Mouse (Mus musculus): Measurements from ENCODE around the gene Prkacb.

- TF ChIP-seq POLR2A (IDR thresholded peaks at IDR 0.05; ENCODE audit: control insufficient read depth, low read depth, low read length), result no peak
- no peak for TF ChIP-seq CTCF (IDR thresholded peaks at IDR 0.05; ENCODE audit: control insufficient read depth, insufficient read depth, insufficient replicate concordance, low read depth, low read length)
Observed at GRCm38 (mm10) chr3:146778913-146779312, 33.9 kb downstream of the Prkacb start.
